Mouse (Mus musculus) lung, adult 18-20 months (tissue): ENCODE measurements at regions not wholly inside any gene's neighbourhood (a gene's known extent, or its start where the extent isn't known, plus 50 kb on each side); places are given as distances from the start of the nearest gene placed in this dataset.

Source experiments
- DNase-seq, 2 experiments: peaks; one replicate each; pipeline ENCODE4 v3.0.0; 2022; ENCODE audit warnings: mixed read lengths in 2 of 2

DNA sequence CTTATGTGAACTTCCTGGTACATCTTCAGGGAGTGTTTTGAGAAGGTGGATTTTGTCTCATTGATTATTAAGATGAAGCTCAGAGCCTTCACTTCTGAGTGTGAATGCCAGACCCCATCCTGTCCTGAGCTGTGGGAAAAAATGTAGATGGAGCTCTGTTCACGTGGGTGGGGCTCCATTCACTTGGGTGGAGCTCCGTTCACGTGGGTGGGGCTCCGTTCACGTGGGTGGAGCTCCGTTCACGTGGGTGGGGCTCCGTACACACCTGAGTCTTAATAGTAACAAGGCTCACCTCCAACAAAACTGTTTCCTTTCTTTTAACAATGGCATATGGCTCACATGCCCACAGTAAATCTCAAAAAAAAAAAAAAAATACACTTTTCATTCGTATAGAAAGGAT lies 94.1 kb upstream of the Sox5 start:
- no peak for DNase-seq

DNA sequence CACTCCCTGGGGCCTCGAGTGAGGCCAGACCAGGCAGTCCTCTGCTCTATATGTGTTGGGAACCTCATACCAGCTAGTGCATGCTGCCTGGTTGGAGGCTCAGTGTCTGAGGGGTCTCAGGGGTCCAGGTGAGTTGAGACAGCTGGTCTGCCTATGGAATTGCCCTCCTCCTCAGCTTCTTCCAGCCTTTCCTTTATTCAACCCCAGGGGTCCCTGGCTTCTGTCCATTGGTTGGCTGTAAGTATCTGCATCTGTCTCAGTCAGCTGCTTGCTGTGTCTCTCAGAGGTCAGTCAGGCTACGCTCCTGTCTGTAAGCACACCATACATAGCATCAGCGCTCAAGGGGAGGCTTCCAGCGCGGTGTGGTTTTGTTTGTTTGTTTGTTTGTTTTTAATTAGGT lies 92.5 kb upstream of the Sox5 start:
- DNase-seq: no peak

DNA sequence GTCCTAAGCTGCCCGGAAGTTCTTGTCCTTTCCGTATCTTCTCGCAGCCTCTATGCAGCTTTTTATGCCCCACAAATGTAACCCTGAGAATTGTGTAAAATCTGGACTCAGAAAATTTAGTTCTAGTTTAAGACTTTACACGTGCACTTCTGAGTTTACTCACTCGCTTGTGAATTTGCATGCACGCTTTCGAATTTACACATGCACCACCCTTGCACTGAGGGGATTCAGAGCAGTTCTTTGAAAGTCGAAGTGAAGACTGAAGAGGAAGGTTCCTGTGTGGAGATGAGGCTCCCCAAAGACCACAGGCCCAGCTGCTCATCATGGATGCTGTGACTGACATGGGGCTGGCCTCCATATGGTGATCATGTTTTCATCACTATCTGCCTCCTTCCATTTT lies 89.2 kb upstream of the Sox5 start:
- DNase-seq: no peak

DNA sequence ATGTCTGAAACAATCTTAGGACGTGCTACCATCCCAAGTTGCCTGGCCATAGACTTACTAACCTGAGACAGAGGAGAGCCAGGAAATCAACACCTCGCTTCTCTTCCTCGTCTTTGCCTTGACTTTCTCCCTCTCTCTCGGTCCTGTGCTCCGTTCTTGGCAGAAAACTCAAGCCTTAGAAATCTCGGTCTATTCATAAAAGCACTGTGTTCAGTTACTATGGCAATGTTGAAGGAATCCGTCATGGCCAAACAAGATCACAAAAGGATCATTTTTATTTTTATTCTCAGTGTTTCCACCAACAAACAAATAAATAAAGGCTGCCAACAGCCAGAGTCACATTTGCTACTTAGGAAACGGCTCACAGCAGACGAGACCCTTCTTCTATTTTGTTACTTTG lies 85.6 kb upstream of the Sox5 start:
- no peak for DNase-seq

DNA sequence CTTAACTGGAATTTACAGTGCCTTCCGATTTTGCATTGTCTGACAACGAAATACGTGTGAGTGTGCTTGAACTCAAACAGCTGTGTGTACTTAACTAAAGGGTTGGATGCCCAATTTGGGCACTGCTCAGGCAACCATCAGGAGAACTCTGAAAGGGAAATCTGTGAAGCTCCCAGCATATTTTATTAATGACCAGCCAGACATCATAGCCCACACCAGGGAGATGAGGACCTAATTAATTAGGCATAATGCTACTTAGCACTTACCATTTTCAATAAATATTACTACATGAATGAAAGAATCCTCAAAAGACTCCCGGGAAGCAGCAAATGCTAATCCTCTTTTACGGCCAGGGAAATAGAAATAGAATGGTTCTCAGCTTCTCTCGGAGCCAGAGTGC lies 82.2 kb upstream of the Sox5 start:
- no peak for DNase-seq

DNA sequence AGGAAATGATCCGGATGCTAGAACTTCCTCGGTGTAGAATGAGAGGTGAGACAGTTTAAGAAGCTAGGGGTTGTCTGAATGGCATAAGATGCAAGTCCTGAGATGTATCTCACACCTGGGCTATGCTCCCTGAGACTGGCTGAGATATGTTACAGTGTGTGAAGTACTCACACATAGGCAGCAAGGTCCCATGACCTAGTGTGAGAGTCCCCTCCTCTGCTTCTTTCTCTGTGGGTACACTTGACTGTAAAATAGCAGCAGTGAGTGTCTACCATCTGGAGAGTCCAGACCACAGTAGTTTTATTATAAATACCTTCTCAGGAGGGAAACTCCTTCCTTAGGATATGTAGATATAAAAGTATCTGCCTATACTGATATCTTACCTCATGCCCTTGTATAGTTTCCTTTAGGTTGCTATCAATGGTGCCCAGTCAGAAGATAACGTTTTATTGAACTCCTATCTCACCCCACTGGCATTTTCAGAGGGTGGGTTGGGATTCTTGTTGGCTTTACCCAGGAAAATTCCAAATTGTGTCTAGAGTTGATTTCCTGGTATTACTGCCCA lies 81.7 kb upstream of the Sox5 start:
- no peak for DNase-seq

DNA sequence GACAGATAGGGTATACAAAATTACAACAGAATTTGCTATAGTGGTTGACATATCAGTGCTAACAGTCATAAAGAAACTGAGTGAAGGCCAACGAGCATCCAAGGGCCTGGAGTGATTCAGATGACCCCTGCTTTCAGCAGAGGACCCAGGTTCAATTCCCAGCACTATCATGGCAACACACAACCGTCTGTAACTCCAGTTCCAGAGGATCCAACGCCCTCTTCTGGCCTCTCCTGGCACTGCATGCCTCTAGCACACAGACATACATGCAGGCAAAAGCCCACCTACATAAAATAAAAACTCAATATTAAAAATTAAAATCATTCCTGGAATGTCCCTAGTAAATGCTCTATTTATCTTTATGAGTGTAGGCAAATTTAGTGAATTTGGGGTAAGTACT lies 59.7 kb upstream of the Sox5 start:
- DNase-seq: no peak

DNA sequence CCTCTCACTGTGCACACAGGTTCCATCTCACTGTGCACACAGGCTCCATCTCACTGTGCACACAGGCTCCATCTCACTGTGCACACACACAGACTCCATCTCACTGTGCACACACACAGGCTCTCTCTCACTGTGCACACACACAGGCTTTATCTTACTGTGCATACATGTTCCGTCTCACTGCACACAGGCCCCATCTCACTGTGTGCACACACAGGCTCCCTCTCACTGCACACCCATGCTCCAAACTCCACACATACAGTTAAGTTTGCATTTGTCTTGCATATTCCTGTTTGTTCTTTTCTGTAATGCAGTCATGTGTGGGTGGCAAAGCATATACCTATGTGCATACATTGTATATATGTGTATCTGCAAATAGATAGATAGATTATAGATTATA lies 57.6 kb upstream of the Sox5 start:
- no peak for DNase-seq

DNA sequence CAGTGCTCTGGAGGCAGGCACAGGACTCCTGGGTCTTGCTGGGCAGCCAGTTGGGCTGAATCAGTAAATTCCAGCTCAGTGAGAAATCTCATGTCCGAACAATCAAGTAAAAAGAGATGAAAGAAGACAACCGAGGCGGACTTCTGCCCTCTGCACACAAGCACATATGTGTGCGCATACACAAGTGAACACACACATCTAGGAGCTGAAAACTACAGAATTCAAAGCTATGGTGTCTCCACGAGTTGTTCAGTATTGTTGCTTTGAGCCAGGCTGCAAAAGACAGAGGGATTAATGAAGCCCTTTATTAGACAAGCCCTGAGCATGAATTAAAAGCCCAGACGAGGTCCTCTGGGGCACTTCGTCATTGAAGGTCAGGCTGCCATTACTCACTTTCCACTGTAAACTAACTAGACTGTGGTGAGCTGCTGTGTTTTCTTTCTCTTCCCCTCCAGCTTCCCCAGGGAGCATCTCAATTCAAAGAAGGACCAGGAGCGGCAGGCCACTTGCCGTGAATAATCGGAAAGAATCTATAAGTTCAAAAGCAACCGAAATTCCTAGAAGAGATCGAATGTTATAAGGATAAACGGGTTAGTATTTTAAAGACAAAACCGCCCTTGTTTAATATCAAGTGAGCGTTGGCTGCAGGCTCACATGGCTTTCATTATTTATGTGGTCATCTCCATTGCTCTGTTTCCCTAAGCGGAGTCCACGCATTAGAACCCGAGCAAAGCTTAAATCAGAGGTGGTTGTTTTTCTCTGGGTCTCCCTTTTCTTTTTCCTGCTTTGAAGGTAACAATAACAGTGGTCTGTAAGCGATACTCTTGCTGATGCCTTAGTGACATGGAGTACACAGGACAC lies 52.8 kb upstream of the Sox5 start:
- no peak for DNase-seq
